Mouse (Mus musculus) myocyte (in vitro differentiated cells): ENCODE data around the gene Gm44790.

Experiments
- CEBPB ChIP-seq: IDR thresholded peaks from 2 replicates; pipeline ENCODE4 v1.6.1; 2011; ENCODE audit warnings: mild to moderate bottlenecking, moderate library complexity; ENCODE audit not compliant: poor library complexity, insufficient read depth, severe bottlenecking
- E2F4 ChIP-seq: IDR thresholded peaks from one replicate; pipeline ENCODE4 v1.6.1; 2011; ENCODE audit warnings: mild to moderate bottlenecking, control low read depth, moderate library complexity; ENCODE audit not compliant: insufficient read depth
- MAX ChIP-seq: IDR thresholded peaks from one replicate; pipeline ENCODE4 v1.6.1; 2011; ENCODE audit warnings: low read depth, mild to moderate bottlenecking, control low read depth
- POLR2A ChIP-seq: IDR thresholded peaks from one replicate; pipeline ENCODE4 v1.6.1; 2011; ENCODE audit warnings: low read depth, mild to moderate bottlenecking, control low read depth, moderate library complexity; ENCODE audit not compliant: insufficient read length
- POLR2AphosphoS2 ChIP-seq: IDR thresholded peaks from one replicate; pipeline ENCODE4 v1.6.1; 2011; ENCODE audit warnings: low read depth, control low read depth; ENCODE audit not compliant: insufficient read length
- TCF12 ChIP-seq: IDR thresholded peaks from one replicate; pipeline ENCODE4 v1.6.1; 2011; ENCODE audit warnings: mild to moderate bottlenecking, control low read depth; ENCODE audit not compliant: poor library complexity, insufficient read depth, severe bottlenecking
- USF1 ChIP-seq: IDR thresholded peaks from one replicate; pipeline ENCODE4 v1.6.1; 2011; ENCODE audit warnings: low read depth, mild to moderate bottlenecking, control low read depth, moderate library complexity

GRCm38 (mm10) chr6:86475462-86476167 lies 49.2 kb downstream of the Gm44790 start:
- TF ChIP-seq POLR2AphosphoS2 (no peak), E2F4 (no peak), TCF12 (no peak), POLR2A (peak; percentile 17), USF1 (no peak), CEBPB (no peak), MAX (no peak)
